Mouse (Mus musculus) E14TG2a.4 (cell line): ENCODE measurements around the gene Mfap1b.

Experiments used
- H3K27me3 ChIP-seq: 2 replicates; pipeline ENCODE4 v1.6.1; 2014; ENCODE audit warnings: low read length, control low read depth; ENCODE audit not compliant: insufficient read depth
- H3K36me3 ChIP-seq: 2 replicates; pipeline ENCODE4 v1.6.1; 2014; ENCODE audit warnings: low read length, control low read depth; ENCODE audit not compliant: insufficient read depth
- H3K4me1 ChIP-seq: replicated peaks from 2 replicates; pipeline ENCODE4 v1.6.1; 2014; ENCODE audit warnings: low read depth, low read length, control low read depth
- H3K4me3 ChIP-seq: replicated peaks from 2 replicates; pipeline ENCODE4 v1.5.1; 2014; ENCODE audit warnings: mild to moderate bottlenecking, low read length
- H3K9me3 ChIP-seq: 2 replicates; pipeline ENCODE4 v1.6.1; 2014; ENCODE audit warnings: low read length, control low read depth
- CTCF ChIP-seq: conservative IDR thresholded peaks from 2 replicates; pipeline ENCODE4 v1.5.1; 2014; ENCODE audit warnings: low read length
- NANOG ChIP-seq: IDR thresholded peaks from 2 replicates; pipeline ENCODE4 v1.6.1; 2014; ENCODE audit warnings: borderline replicate concordance, low read length, mixed read lengths

Gene Mfap1b

GRCm38 (mm10) chr2:121412843-121413386 lies 61.0 kb downstream of the Mfap1b start:
- peaks cover 43% of the 10 kb centered on the region for H3K4me1 ChIP-seq
- H3K27me3 ChIP-seq: no peaks in the 10 kb centered on the region
- no peaks in the 10 kb centered on the region for H3K9me3 ChIP-seq
- H3K4me3 ChIP-seq: peak overlapping the region; percentile 97
- H3K36me3 ChIP-seq: peaks cover 35% of the 10 kb centered on the region
- TF ChIP-seq NANOG: no peak
- TF ChIP-seq CTCF: no peak
